Mouse (Mus musculus): ENCODE measurements around the gene Dixdc1.

GRCm38 (mm10) chr9:50709108-50709507, 30.2 kb downstream of the Dixdc1 start:
- TF ChIP-seq CTCF (IDR thresholded peaks at IDR 0.05; ENCODE audit: low read depth, low read length) = peak; percentile 69
- TF ChIP-seq POLR2A (IDR thresholded peaks at IDR 0.05; ENCODE audit: insufficient read depth, low read length) = no peak
- no peak for TF ChIP-seq EP300 (IDR thresholded peaks at IDR 0.05; ENCODE audit: insufficient read depth, low read depth, low read length)
